Mouse (Mus musculus): ENCODE results near the gene Gtpbp3.
"Not testable (repeated sequence)": the region's sequence is repeated elsewhere in the genome, so short reads cannot be mapped to it uniquely, and the experiment has no call there.

The Gtpbp3 gene

GRCm38 (mm10) chr8:71497881-71498501 lies 10.1 kb downstream of the Gtpbp3 start:
- no peak for DNase-seq (ENCODE audit: low spot score)

- no peak for DNase-seq (ENCODE audit: low spot score)
These were observed 11.2 kb downstream of the Gtpbp3 start for GRCm38 (mm10) chr8:71498816-71499690.

- DNase-seq (ENCODE audit: low spot score): no peak
These were observed 16.4 kb downstream of the Gtpbp3 start for GRCm38 (mm10) chr8:71504349-71504748.

- no peak for DNase-seq (ENCODE audit: low spot score)
These were observed 17.4 kb downstream of the Gtpbp3 start for GRCm38 (mm10) chr8:71505326-71505725.

- no peak for DNase-seq (ENCODE audit: low spot score)
These were observed 18.1 kb downstream of the Gtpbp3 start for GRCm38 (mm10) chr8:71505979-71506378.

GRCm38 (mm10) chr8:71507589-71508104 lies 19.7 kb downstream of the Gtpbp3 start:
- DNase-seq (ENCODE audit: low spot score): peak; percentile 46

- no peak for DNase-seq (ENCODE audit: low spot score)
These were observed 21.4 kb downstream of the Gtpbp3 start for GRCm38 (mm10) chr8:71509316-71509715.

GRCm38 (mm10) chr8:71511644-71512043 lies 23.7 kb downstream of the Gtpbp3 start, which contains the start of gene Plvap:
Gene Plvap, minus strand, starts transcription at chr8:71511752.
- no peak for DNase-seq (ENCODE audit: low spot score)

GRCm38 (mm10) chr8:71513018-71513754 lies 25.3 kb downstream of the Gtpbp3 start:
- DNase-seq (ENCODE audit: low spot score): no peak

GRCm38 (mm10) chr8:71515043-71515442 lies 27.1 kb downstream of the Gtpbp3 start:
- DNase-seq (ENCODE audit: low spot score): no peak

GRCm38 (mm10) chr8:71516786-71517185 lies 28.9 kb downstream of the Gtpbp3 start:
- DNase-seq (ENCODE audit: low spot score): no peak

- peak; percentile 51 for DNase-seq (ENCODE audit: low spot score)
These were observed 31.3 kb downstream of the Gtpbp3 start for GRCm38 (mm10) chr8:71519037-71519825.

- DNase-seq (ENCODE audit: low spot score): peak; percentile 94
These were observed 33.7 kb downstream of the Gtpbp3 start for GRCm38 (mm10) chr8:71521634-71522033.

GRCm38 (mm10) chr8:71525226-71526050 lies 37.5 kb downstream of the Gtpbp3 start, which contains the start of gene Ccdc194:
Gene Ccdc194, minus strand, starts transcription at chr8:71525711.
- DNase-seq (ENCODE audit: low spot score): no peak

- no peak for DNase-seq (ENCODE audit: low spot score)
These were observed 38.4 kb downstream of the Gtpbp3 start for GRCm38 (mm10) chr8:71526272-71526671.

GRCm38 (mm10) chr8:71527162-71527870 lies 39.4 kb downstream of the Gtpbp3 start:
- DNase-seq (ENCODE audit: low spot score): no peak

- no peak for DNase-seq (ENCODE audit: low spot score)
These were observed 40.6 kb downstream of the Gtpbp3 start for GRCm38 (mm10) chr8:71528362-71529073.

- not testable (repeated sequence) for DNase-seq (ENCODE audit: low spot score)
These were observed 43.0 kb downstream of the Gtpbp3 start for GRCm38 (mm10) chr8:71530735-71531467.

Data from urinary bladder, postnatal 25 days (tissue).